Mouse (Mus musculus) lung, adult 2 months (tissue): ENCODE data around the gene Eya4.

Experiments used
- CTCF ChIP-seq: fragments of 200-500 bp; IDR thresholded peaks from 2 replicates; pipeline ENCODE4 v1.5.1; 2011; ENCODE audit warnings: mild to moderate bottlenecking, low read length, control low read depth; ENCODE audit not compliant: insufficient read depth
- POLR2A ChIP-seq: fragments of 200-500 bp; IDR thresholded peaks from 2 replicates; pipeline ENCODE4 v1.6.1; 2011; ENCODE audit warnings: low read depth, mild to moderate bottlenecking, control low read depth, low read length, borderline replicate concordance; ENCODE audit errors: extremely low read depth

GRCm38 (mm10) chr10:23144616-23145015 lies 206.0 kb downstream of the Eya4 start:
- TF ChIP-seq POLR2A (no peak), CTCF (no peak)
